9 mouse cellular contexts compared by ENCODE assay signal in genomic region chr6:128799896-128800270, GRCm38 (mm10). TPM values are rescaled to one million over a fixed set of nuclear protein-coding genes. Genes with fewer than 3 reads are reported as not detected.
A peak's percentile ranks its signal among the peaks of the same experiment; 100 is the strongest.
DNase-seq lines count a peak whose midpoint lies in the region; ATAC-seq and TF ChIP-seq lines count a peak whose summit lies in the region.
"Had no signal": no experiment of that assay in that cellular context is flagged by ENCODE, and none has a peak within 500 bp of the region (broad histone marks: within the 10 kb centered on the region; RNA-seq: fewer than 3 reads in every experiment).

No protein-coding gene starts in this region.

- no peak for TF ChIP-seq CTCF in thymus, adult 2 months (IDR thresholded peaks at IDR 0.05; ENCODE audit: borderline replicate concordance, control insufficient read depth, extremely low read depth, insufficient read depth, low read length, poor library complexity)

- no peaks in the 10 kb centered on the region for H3K36me3 ChIP-seq in thymus, adult 2 months (ENCODE audit: control insufficient read depth, insufficient read depth, low read length)
- H3K36me3 ChIP-seq in liver, embryonic 12.5 days = no peaks in the 10 kb centered on the region

- H3K27ac ChIP-seq in thymus, adult 2 months (ENCODE audit: control insufficient read depth, insufficient read depth, low read length) = no peak overlapping the region
- no peak overlapping the region for H3K27ac ChIP-seq in liver, embryonic 12.5 days

- peak; percentile 20 for DNase-seq in cerebellum, adult 11-12 months
- DNase-seq in cerebellum, adult 18-20 months = no peak
- DNase-seq in thymus, adult 2 months = no peak
- no peak for DNase-seq in thymus, postnatal 36 days
- DNase-seq in ovary, adult 18-20 months (ENCODE audit: low spot score) = no peak
- no peak for DNase-seq in cerebellum, adult 11 months

- H3K4me2 ChIP-seq in liver, embryonic 12.5 days = peak overlapping the region; percentile 80

- peak overlapping the region; percentile 75 for H3K9ac ChIP-seq in liver, embryonic 12.5 days

- H3K4me1 ChIP-seq in thymus, adult 2 months (replicated peaks; ENCODE audit: control insufficient read depth, insufficient read depth, low read length) = peaks cover 27% of the 10 kb centered on the region
- H3K4me1 ChIP-seq in liver, embryonic 12.5 days = peaks cover 45% of the 10 kb centered on the region

- TF ChIP-seq POLR2A in thymus, adult 2 months (IDR thresholded peaks at IDR 0.05; ENCODE audit: control insufficient read depth, extremely low read depth, insufficient read depth, low read length, poor library complexity) = no peak

- peak overlapping the region; percentile 59 for H3K4me3 ChIP-seq in thymus, adult 2 months (ENCODE audit: control insufficient read depth, insufficient read depth, low read length)
- H3K4me3 ChIP-seq in liver, embryonic 12.5 days = peak overlapping the region; percentile 72

- no peak for ATAC-seq in liver, embryonic 12.5 days
- ATAC-seq in monocyte, adult 5-6 weeks (replicated peaks; ENCODE audit: insufficient number of reproducible peaks, low FRiP score, low TSS enrichment, poor library complexity, severe bottlenecking) = no peak

- no peaks in the 10 kb centered on the region for H3K27me3 ChIP-seq in thymus, adult 2 months (ENCODE audit: control insufficient read depth, insufficient read depth, low read length)
- H3K27me3 ChIP-seq in liver, embryonic 12.5 days (replicated peaks) = no peaks in the 10 kb centered on the region

- no peaks in the 10 kb centered on the region for H3K9me3 ChIP-seq in liver, embryonic 12.5 days (replicated peaks)

- 33% methylated on average over 7 of the region's 7 CpGs for WGBS in thymus, adult 2 months
- WGBS in liver, embryonic 12.5 days (ENCODE audit: insufficient replicate concordance) = 23% methylated on average over 7 of the region's 7 CpGs

RNA-seq across cellular contexts. Expression of gene Klrb1c, which starts 10.9 kb away (rescaled TPM):
- polyA plus RNA-seq in thymus, adult 2 months (2012; rRNA removed) = 0.96 and 2.6 TPM in 2 replicates
- 0.10 TPM in 1 of 2 replicates, not detected in the other for polyA plus RNA-seq in liver, embryonic 12.5 days (2016; fragmentation: Nextera tagmentation; extraction: Ambion mirVana)
- total RNA-seq in monocyte, adult 5-6 weeks (2017) = 160 to 719 TPM (median 207 TPM) in 3 replicates
- total RNA-seq: gastrocnemius, postnatal 25 days had no signal

RNA-seq across cellular contexts. Expression of gene Gm44511, which starts 26.2 kb away (rescaled TPM):
- 0.59 TPM in 1 of 2 replicates, not detected in the other for polyA plus RNA-seq in thymus, adult 2 months (2012; rRNA removed)
- polyA plus RNA-seq in liver, embryonic 12.5 days (2016; fragmentation: Nextera tagmentation; extraction: Ambion mirVana) = not detected in 2 replicates
- 0.57 TPM in 1 of 3 replicates, not detected in the others for total RNA-seq in monocyte, adult 5-6 weeks (2017)
- total RNA-seq: gastrocnemius, postnatal 25 days had no signal

RNA-seq across cellular contexts. Expression of gene Klrb1b, which starts 26.2 kb away (rescaled TPM):
- 0.54 and 0.85 TPM in 2 replicates for polyA plus RNA-seq in thymus, adult 2 months (2012; rRNA removed)
- polyA plus RNA-seq in liver, embryonic 12.5 days (2016; fragmentation: Nextera tagmentation; extraction: Ambion mirVana) = not detected in 2 replicates
- 99.8 to 219 TPM (median 100 TPM) in 3 replicates for total RNA-seq in monocyte, adult 5-6 weeks (2017)
- total RNA-seq: gastrocnemius, postnatal 25 days had no signal
